8 mouse cellular contexts compared by ENCODE assay signal in the genomic region with DNA sequence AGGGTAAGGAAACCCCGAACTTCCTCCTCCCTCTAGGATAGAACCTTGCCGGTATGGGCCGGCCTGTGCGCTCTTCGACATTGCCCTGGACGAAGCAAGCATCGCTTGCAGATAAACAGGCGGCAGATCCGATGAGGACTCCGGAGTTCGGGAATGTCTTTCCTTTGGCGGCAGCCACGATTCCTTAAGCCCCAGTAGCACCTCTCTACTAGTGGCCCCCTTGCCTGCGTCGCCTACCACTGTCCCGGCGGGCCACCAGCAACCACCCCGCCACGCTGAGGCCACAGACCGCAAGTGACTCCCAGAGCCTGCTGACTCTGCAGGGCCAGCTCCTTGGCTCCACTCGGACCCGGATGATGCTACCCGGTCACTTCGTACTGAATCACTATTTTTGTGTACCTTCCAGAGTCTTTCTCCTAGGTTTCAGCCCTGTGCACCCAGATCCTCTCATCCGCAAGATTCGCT. TPM values are rescaled to one million over a fixed set of nuclear protein-coding genes. Genes with fewer than 3 reads are reported as not detected.
DNase-seq lines count a peak whose midpoint lies in the region; ATAC-seq and TF ChIP-seq lines count a peak whose summit lies in the region.

No protein-coding gene starts in this region.

- peak overlapping the region; percentile 87 for H3K9ac ChIP-seq in heart, adult 2 months (ENCODE audit: low read depth, low read length)
- H3K9ac ChIP-seq in forebrain, embryonic 13.5 days: peak overlapping the region; percentile 96
- H3K9ac ChIP-seq in hindbrain, embryonic 16.5 days (ENCODE audit: low read depth, low read length): peak overlapping the region; percentile 94
- no peak overlapping the region for H3K9ac ChIP-seq in liver, embryonic 16.5 days (ENCODE audit: low read depth, low read length)
- H3K9ac ChIP-seq in neural tube, embryonic 11.5 days (ENCODE audit: low read length): peak overlapping the region; percentile 98

- intact Hi-C loops in heart, adult 2 months (cut with DNase I): loop anchor here (5.0 kb wide), 2 partner anchors 113 to 228 kb away; no protein-coding TSS in a partner anchor

- peak; percentile 48 for TF ChIP-seq CTCF in heart, adult 2 months (IDR thresholded peaks at IDR 0.05)

- H3K9me3 ChIP-seq in forebrain, embryonic 13.5 days (replicated peaks): no peaks in the 10 kb centered on the region
- H3K9me3 ChIP-seq in hindbrain, embryonic 16.5 days (ENCODE audit: control insufficient read depth, low read length): no peaks in the 10 kb centered on the region
- no peaks in the 10 kb centered on the region for H3K9me3 ChIP-seq in liver, embryonic 16.5 days (replicated peaks; ENCODE audit: control insufficient read depth, low read length)
- no peaks in the 10 kb centered on the region for H3K9me3 ChIP-seq in neural tube, embryonic 11.5 days (ENCODE audit: control insufficient read depth, low read length)

- peak overlapping the region; percentile 88 for H3K27ac ChIP-seq in heart, adult 2 months
- peak overlapping the region; percentile 100 for H3K27ac ChIP-seq in forebrain, embryonic 13.5 days
- peak overlapping the region; percentile 100 for H3K27ac ChIP-seq in hindbrain, embryonic 16.5 days (ENCODE audit: low read depth, low read length)
- H3K27ac ChIP-seq in liver, embryonic 16.5 days (ENCODE audit: low read length): no peak overlapping the region
- peak overlapping the region; percentile 97 for H3K27ac ChIP-seq in neural tube, embryonic 11.5 days (ENCODE audit: low read depth, low read length)

- ATAC-seq in forebrain, embryonic 13.5 days: no peak
- no peak for ATAC-seq in hindbrain, embryonic 16.5 days
- ATAC-seq in liver, embryonic 16.5 days (ENCODE audit: low read depth): no peak
- no peak for ATAC-seq in neural tube, embryonic 11.5 days (ENCODE audit: insufficient read depth, low FRiP score, low TSS enrichment)

- H3K4me1 ChIP-seq in heart, adult 2 months (ENCODE audit: control insufficient read depth, insufficient read depth, low read length): peaks cover 3% of the 10 kb centered on the region
- peaks cover 49% of the 10 kb centered on the region for H3K4me1 ChIP-seq in forebrain, embryonic 13.5 days
- H3K4me1 ChIP-seq in hindbrain, embryonic 16.5 days (ENCODE audit: control insufficient read depth, insufficient read depth, low read depth, low read length): peaks cover 38% of the 10 kb centered on the region
- no peaks in the 10 kb centered on the region for H3K4me1 ChIP-seq in liver, embryonic 16.5 days (ENCODE audit: control insufficient read depth, low read depth, low read length)
- H3K4me1 ChIP-seq in neural tube, embryonic 11.5 days (ENCODE audit: control insufficient read depth, insufficient read depth, low read length): peaks cover 30% of the 10 kb centered on the region

- 5% methylated on average over 26 of the region's 26 CpGs for WGBS in heart, adult 2 months
- under 1% methylated on average over 26 of the region's 26 CpGs for WGBS in forebrain, embryonic 13.5 days
- under 1% methylated on average over 26 of the region's 26 CpGs for whole genome bisulfite sequencing in hindbrain, embryonic 16.5 days
- 2% methylated on average over 26 of the region's 26 CpGs for WGBS in liver, embryonic 16.5 days (ENCODE audit: insufficient replicate concordance)
- under 1% methylated on average over 26 of the region's 26 CpGs for WGBS in neural tube, embryonic 11.5 days

- no peaks in the 10 kb centered on the region for H3K27me3 ChIP-seq in heart, adult 2 months (ENCODE audit: control insufficient read depth, insufficient read depth, low read length)
- peaks cover 5% of the 10 kb centered on the region; the same call in 1 of the 2 replicates for H3K27me3 ChIP-seq in forebrain, embryonic 13.5 days
- no peaks in the 10 kb centered on the region for H3K27me3 ChIP-seq in hindbrain, embryonic 16.5 days (replicated peaks; ENCODE audit: control insufficient read depth, insufficient read depth, low read length)
- H3K27me3 ChIP-seq in liver, embryonic 16.5 days (ENCODE audit: control insufficient read depth, insufficient read depth, low read depth, low read length): peaks cover 60% of the 10 kb centered on the region
- H3K27me3 ChIP-seq in neural tube, embryonic 11.5 days (ENCODE audit: control insufficient read depth, insufficient read depth, low read length): no peaks in the 10 kb centered on the region

- peak overlapping the region; percentile 57 for H3K4me3 ChIP-seq in heart, adult 2 months
- peak overlapping the region; percentile 78 for H3K4me3 ChIP-seq in forebrain, embryonic 13.5 days
- peak overlapping the region; percentile 85 for H3K4me3 ChIP-seq in hindbrain, embryonic 16.5 days (ENCODE audit: low read length)
- peak overlapping the region; percentile 57 for H3K4me3 ChIP-seq in liver, embryonic 16.5 days (ENCODE audit: low read depth, low read length)
- H3K4me3 ChIP-seq in neural tube, embryonic 11.5 days (ENCODE audit: low read depth, low read length): peak overlapping the region; percentile 95

- no peaks in the 10 kb centered on the region for H3K79me2 ChIP-seq in heart, adult 2 months (replicated peaks; ENCODE audit: control insufficient read depth, insufficient read depth, low read length)

- DNase-seq in heart, adult 2 months: peak; percentile 62 to 68
- DNase-seq in heart, adult 8-10 months (ENCODE audit: low spot score): no peak
- peak; percentile 51 for DNase-seq in adrenal gland, postnatal 10 days
- DNase-seq in neural tube, embryonic 11.5 days (ENCODE audit: low spot score): peak; percentile 60
- no peak for DNase-seq in frontal cortex, postnatal 14 days (ENCODE audit: low spot score in 2 of 2)

- TF ChIP-seq POLR2A in heart, adult 2 months (IDR thresholded peaks at IDR 0.05; ENCODE audit: insufficient read depth, low read depth, low read length): no peak

- peak overlapping the region; percentile 81 for H3K4me2 ChIP-seq in forebrain, embryonic 13.5 days
- peak overlapping the region; percentile 97 for H3K4me2 ChIP-seq in hindbrain, embryonic 16.5 days (ENCODE audit: low read length)
- peak overlapping the region; percentile 73 for H3K4me2 ChIP-seq in liver, embryonic 16.5 days (ENCODE audit: low read depth, low read length)
- H3K4me2 ChIP-seq in neural tube, embryonic 11.5 days (ENCODE audit: low read depth): peak overlapping the region; percentile 56

- no peak for TF ChIP-seq EP300 in heart, adult 2 months (IDR thresholded peaks at IDR 0.05; ENCODE audit: insufficient read depth, low read depth, low read length)

- H3K36me3 ChIP-seq in heart, adult 2 months (ENCODE audit: control insufficient read depth, insufficient read depth, low read length): no peaks in the 10 kb centered on the region
- H3K36me3 ChIP-seq in forebrain, embryonic 13.5 days (ENCODE audit: poor library complexity, severe bottlenecking): no peaks in the 10 kb centered on the region
- no peaks in the 10 kb centered on the region for H3K36me3 ChIP-seq in hindbrain, embryonic 16.5 days (ENCODE audit: control insufficient read depth, insufficient read depth, low read length)
- no peaks in the 10 kb centered on the region for H3K36me3 ChIP-seq in liver, embryonic 16.5 days (ENCODE audit: control insufficient read depth, insufficient read depth)
- H3K36me3 ChIP-seq in neural tube, embryonic 11.5 days (ENCODE audit: control insufficient read depth, insufficient read depth, low read length): no peaks in the 10 kb centered on the region

RNA-seq across cellular contexts. Expression of a gene that starts 2.0 kb away (rescaled TPM):
- total RNA-seq in heart, adult 2 months (2021): 1 to 10 TPM; 7.8 to 9.0 TPM
- polyA plus RNA-seq in heart, adult 2 months (2012; rRNA removed): 9.9 and 13.5 TPM in 2 replicates
- 1 to 10 TPM; 8.3 to 10.0 (median 9.8) TPM for total RNA-seq in heart, adult 8-10 months (2022)
- 1 to 10 TPM; 3.3 to 6.3 TPM for total RNA-seq in adrenal gland, postnatal 10 days (2021)
- 18.7 and 23.4 TPM in 2 replicates for polyA plus RNA-seq in forebrain, embryonic 13.5 days (2015; fragmentation: Nextera tagmentation; extraction: Ambion mirVana)
- 32.2 and 38.8 TPM in 2 replicates for polyA plus RNA-seq in hindbrain, embryonic 16.5 days (2015; fragmentation: Nextera tagmentation; extraction: Ambion mirVana)
- polyA plus RNA-seq in liver, embryonic 16.5 days (2015; fragmentation: Nextera tagmentation; extraction: Ambion mirVana): 0.34 and 0.50 TPM in 2 replicates
- polyA plus RNA-seq in neural tube, embryonic 11.5 days (2014; fragmentation: Nextera tagmentation; extraction: Ambion mirVana): 22.8 and 24.3 TPM in 2 replicates

Comparison
In these comparisons a context has a peak if more than half of its experiments do, and no peak if none do; other contexts are left out.
1. DNase-seq: peak in heart, adult 2 months (2 of 2), adrenal gland, postnatal 10 days (single experiment) and neural tube, embryonic 11.5 days (single experiment); none in heart, adult 8-10 months (single experiment) and frontal cortex, postnatal 14 days (0 of 2).
2. Peak in every context shown above with its lines, with median percentiles within 50 percentile points of each other: H3K4me3 ChIP-seq and H3K4me2 ChIP-seq.